Mouse (Mus musculus) E14TG2a.4 (cell line): ENCODE measurements around the gene 1600012H06Rik.

Experiments
- CTCF ChIP-seq: conservative IDR thresholded peaks from 2 replicates; pipeline ENCODE4 v1.5.1; 2014; ENCODE audit warnings: low read length
- NANOG ChIP-seq: IDR thresholded peaks from 2 replicates; pipeline ENCODE4 v1.6.1; 2014; ENCODE audit warnings: borderline replicate concordance, low read length, mixed read lengths

GRCm38 (mm10) chr17:14953452-14953851, 10.5 kb downstream of the 1600012H06Rik start:
- TF ChIP-seq CTCF (no peak), NANOG (no peak)
